Mouse (Mus musculus) embryonic facial prominence, embryonic 14.5 days (tissue): Measurements from ENCODE around the gene Ift22. TPM values are rescaled to one million over a fixed set of nuclear protein-coding genes. Genes with fewer than 3 reads are reported as not detected.
A peak's percentile ranks its signal among the peaks of the same experiment; 100 is the strongest.

Experiments used
- ATAC-seq: fragments of 200-750 bp; cut with Nextera tagmentation; 2 replicates; pipeline ENCODE4 v1.8.0; 2017; ENCODE audit warnings: low read depth, moderate number of reproducible peaks, moderate TSS enrichment
- DNase-seq: peaks from one replicate; pipeline ENCODE4 v3.0.0-alpha.2; 2015; ENCODE audit warnings: low spot score
- H3K27ac ChIP-seq: fragments of 300-500 bp; sonication (generic); replicated peaks from 2 replicates; pipeline ENCODE4 v1.5.1; 2014; ENCODE audit warnings: low read depth, mild to moderate bottlenecking, low read length, moderate library complexity
- H3K27me3 ChIP-seq: fragments of 300-500 bp; sonication (generic); replicated peaks from 2 replicates; pipeline ENCODE4 v1.6.1; 2014; ENCODE audit warnings: low read length; ENCODE audit not compliant: control insufficient read depth, insufficient read depth
- H3K36me3 ChIP-seq: fragments of 300-500 bp; sonication (generic); 2 replicates; pipeline ENCODE4 v1.6.1; 2014; ENCODE audit warnings: low read length, mixed read lengths; ENCODE audit not compliant: control insufficient read depth, insufficient read depth
- H3K4me1 ChIP-seq: fragments of 300-500 bp; sonication (generic); 2 replicates; pipeline ENCODE4 v1.6.1; 2014; ENCODE audit warnings: antibody characterized with exemption, low read length; ENCODE audit not compliant: control insufficient read depth, insufficient read depth
- H3K4me2 ChIP-seq: fragments of 300-500 bp; sonication (generic); 2 replicates; pipeline ENCODE4 v1.6.1; 2014; ENCODE audit warnings: low read depth, mild to moderate bottlenecking, low read length, moderate library complexity, mixed read lengths
- H3K4me3 ChIP-seq: fragments of 300-500 bp; sonication (generic); 2 replicates; pipeline ENCODE4 v1.5.1; 2014; ENCODE audit warnings: low read depth, mild to moderate bottlenecking, low read length
- H3K9ac ChIP-seq: fragments of 300-500 bp; sonication (generic); 2 replicates; pipeline ENCODE4 v1.6.1; 2014; ENCODE audit warnings: low read depth, mild to moderate bottlenecking, low read length, moderate library complexity, mixed read lengths
- H3K9me3 ChIP-seq: fragments of 300-500 bp; sonication (generic); 2 replicates; pipeline ENCODE4 v1.6.1; 2016; ENCODE audit warnings: low read length; ENCODE audit not compliant: control insufficient read depth
- WGBS: fragments of 180-500 bp; shearing (Covaris S2); extraction: QIAGEN DNeasy Blood & Tissue Kit; methylation state at CpG from one replicate; pipeline ENCODE4 v1.1.7; 2014; 5-methylcytosine and 5-hydroxymethylcytosine counted together
- polyA plus RNA-seq: library from polyadenylated mRNA; unstranded; fragments of >200 nt; fragmentation: Nextera tagmentation; extraction: Ambion mirVana; gene quantifications from 2 replicates; pipeline ENCODE4 v1.2.1, GENCODE M21; 2014

The Ift22 gene
- 73.8 and 93.3 TPM in 2 replicates for polyA plus RNA-seq

GRCm38 (mm10) chr5:136907991-136908857 is at the start of gene Ift22:
TSS of gene Ift22 (plus strand) at chr5:136908150.
- Histone ChIP-seq H3K27ac (no peak within 1 kb of the TSS), H3K9me3 (no peaks in the 10 kb centered on the region), H3K4me2 (peak within 1 kb of the TSS; percentile 71), H3K27me3 (no peaks in the 10 kb centered on the region), H3K9ac (peak within 1 kb of the TSS; percentile 66), H3K4me3 (peak within 1 kb of the TSS; percentile 65), H3K4me1 (peaks cover 4% of the 10 kb centered on the region; the same call in 1 of the 2 replicates), H3K36me3 (peaks cover 21% of the 10 kb centered on the region)
- ATAC-seq (peak; percentile 98), DNase-seq (peak; percentile 95)
- 9% methylated on average over 32 of the region's 32 CpGs for WGBS

GRCm38 (mm10) chr5:136861191-136861940 is 46.6 kb upstream of the Ift22 start:
- H3K36me3 ChIP-seq: peaks cover 15% of the 10 kb centered on the region
- H3K4me2 ChIP-seq: peak overlapping the region; percentile 45
- peak overlapping the region; percentile 79 for H3K27ac ChIP-seq
- peaks cover 45% of the 10 kb centered on the region for H3K4me1 ChIP-seq
- 3% methylated on average over 20 of the region's 20 CpGs for WGBS
- DNase-seq (peak; percentile 81), ATAC-seq (peak; percentile 69)
- no peak overlapping the region for H3K4me3 ChIP-seq
- H3K27me3 ChIP-seq: no peaks in the 10 kb centered on the region
- H3K9me3 ChIP-seq: no peaks in the 10 kb centered on the region
- H3K9ac ChIP-seq: peak overlapping the region; percentile 44

GRCm38 (mm10) chr5:136862806-136863205 is 45.1 kb upstream of the Ift22 start:
- H3K9me3 ChIP-seq: no peaks in the 10 kb centered on the region
- H3K36me3 ChIP-seq: peaks cover 16% of the 10 kb centered on the region
- H3K27ac ChIP-seq: peak overlapping the region; percentile 92
- H3K27me3 ChIP-seq: no peaks in the 10 kb centered on the region
- H3K4me3 ChIP-seq: no peak overlapping the region
- ATAC-seq: no peak
- H3K4me2 ChIP-seq: no peak overlapping the region; the same call in 1 of the 2 replicates
- 35% methylated on average over 4 of the region's 4 CpGs for WGBS
- DNase-seq: no peak
- no peak overlapping the region for H3K9ac ChIP-seq
- H3K4me1 ChIP-seq: peaks cover 49% of the 10 kb centered on the region

DNA sequence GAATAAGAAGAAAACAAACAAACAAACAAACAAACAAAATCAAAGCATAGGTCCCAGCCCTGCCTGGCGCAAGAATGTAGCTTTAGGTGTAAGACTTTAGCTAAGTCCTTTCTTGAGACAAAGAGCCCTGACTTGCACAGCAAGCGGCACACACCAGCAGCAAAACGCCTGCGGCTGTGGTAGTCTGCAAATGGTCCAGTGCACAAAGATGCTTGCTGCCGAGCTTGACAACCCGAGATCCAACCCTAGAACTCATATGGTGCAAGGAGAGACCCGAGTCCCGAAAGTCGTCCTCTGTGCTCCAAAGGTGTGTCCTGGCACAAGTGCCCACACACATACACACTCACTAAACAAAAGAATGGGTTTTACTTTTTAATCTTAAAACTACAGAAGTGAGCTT is 44.7 kb upstream of the Ift22 start:
- DNase-seq: no peak
- peak overlapping the region; percentile 27 for H3K4me2 ChIP-seq
- peaks cover 54% of the 10 kb centered on the region for H3K4me1 ChIP-seq

DNA sequence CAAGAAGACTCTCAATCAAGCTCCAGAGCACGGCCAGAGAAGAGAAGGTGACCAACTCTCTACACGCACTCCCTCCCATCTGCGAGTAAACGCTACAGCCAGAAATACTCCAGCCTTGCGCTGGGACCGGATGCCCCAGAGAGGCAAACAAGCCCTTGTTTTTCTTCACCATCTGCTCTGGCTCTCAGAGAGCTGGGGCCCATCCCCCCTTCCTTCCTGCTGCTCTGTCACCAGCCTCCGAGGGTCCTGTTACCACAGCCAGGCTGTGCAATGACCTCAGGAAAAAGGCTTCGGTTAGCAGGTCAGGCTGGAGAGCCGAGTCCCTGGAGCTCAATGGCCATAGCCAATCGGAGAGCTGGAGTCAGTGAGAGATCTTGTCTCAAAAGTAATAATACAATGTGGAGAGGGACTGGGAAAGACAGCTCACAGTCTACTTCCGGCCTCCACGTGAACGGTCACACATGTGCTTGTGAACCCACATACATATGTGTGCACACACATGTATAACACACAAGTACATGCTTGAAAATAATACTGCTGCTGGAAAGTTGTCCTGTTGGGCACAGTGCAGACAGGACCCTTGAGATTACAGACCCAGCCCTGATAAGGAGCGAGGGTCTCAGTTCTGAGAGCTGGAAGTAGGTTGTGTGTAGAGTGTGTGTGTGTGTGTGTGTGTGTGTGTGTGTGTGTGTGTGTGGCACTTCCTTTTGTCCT is 43.8 kb upstream of the Ift22 start:
- Histone ChIP-seq H3K4me1 (peaks cover 60% of the 10 kb centered on the region), H3K4me3 (no peak overlapping the region)
- WGBS: 10% methylated on average over 14 of the region's 14 CpGs

More for the DNA sequence above, 44.7 kb upstream of the Ift22 start:
- peak overlapping the region; percentile 92 for H3K27ac ChIP-seq
- H3K4me3 ChIP-seq: no peak overlapping the region
- no peaks in the 10 kb centered on the region for H3K9me3 ChIP-seq
- no peak for ATAC-seq
- H3K27me3 ChIP-seq: no peaks in the 10 kb centered on the region
- peaks cover 12% of the 10 kb centered on the region; the same call in 1 of the 2 replicates for H3K36me3 ChIP-seq
- 0 out of 2 replicates have a peak overlapping the region, but pooled peaks have one; percentile 28 for H3K9ac ChIP-seq
- WGBS: 27% methylated on average over 9 of the region's 9 CpGs

GRCm38 (mm10) chr5:136867706-136868105 is 40.2 kb upstream of the Ift22 start:
- peak overlapping the region; percentile 54 for H3K27ac ChIP-seq
- no peak overlapping the region for H3K4me2 ChIP-seq
- DNase-seq (peak; percentile 72), ATAC-seq (no peak)
- H3K9me3 ChIP-seq: no peaks in the 10 kb centered on the region
- 34% methylated on average over 5 of the region's 5 CpGs for WGBS
- peaks cover 57% of the 10 kb centered on the region for H3K4me1 ChIP-seq
- H3K27me3 ChIP-seq: no peaks in the 10 kb centered on the region
- no peak overlapping the region for H3K4me3 ChIP-seq
- no peak overlapping the region for H3K9ac ChIP-seq
- 0 out of 2 replicates have a peak, but pooled peaks cover 6% of the 10 kb centered on the region for H3K36me3 ChIP-seq

More for the DNA sequence above, 43.8 kb upstream of the Ift22 start:
- H3K9ac ChIP-seq: 0 out of 2 replicates have a peak overlapping the region, but pooled peaks have one; percentile 28
- H3K4me2 ChIP-seq: peak overlapping the region; percentile 27
- no peaks in the 10 kb centered on the region for H3K9me3 ChIP-seq
- peak overlapping the region; percentile 92 for H3K27ac ChIP-seq
- H3K27me3 ChIP-seq: no peaks in the 10 kb centered on the region
- 0 out of 2 replicates have a peak, but pooled peaks cover 7% of the 10 kb centered on the region for H3K36me3 ChIP-seq
- ATAC-seq (peak; percentile 86), DNase-seq (peak; percentile 94)

DNA sequence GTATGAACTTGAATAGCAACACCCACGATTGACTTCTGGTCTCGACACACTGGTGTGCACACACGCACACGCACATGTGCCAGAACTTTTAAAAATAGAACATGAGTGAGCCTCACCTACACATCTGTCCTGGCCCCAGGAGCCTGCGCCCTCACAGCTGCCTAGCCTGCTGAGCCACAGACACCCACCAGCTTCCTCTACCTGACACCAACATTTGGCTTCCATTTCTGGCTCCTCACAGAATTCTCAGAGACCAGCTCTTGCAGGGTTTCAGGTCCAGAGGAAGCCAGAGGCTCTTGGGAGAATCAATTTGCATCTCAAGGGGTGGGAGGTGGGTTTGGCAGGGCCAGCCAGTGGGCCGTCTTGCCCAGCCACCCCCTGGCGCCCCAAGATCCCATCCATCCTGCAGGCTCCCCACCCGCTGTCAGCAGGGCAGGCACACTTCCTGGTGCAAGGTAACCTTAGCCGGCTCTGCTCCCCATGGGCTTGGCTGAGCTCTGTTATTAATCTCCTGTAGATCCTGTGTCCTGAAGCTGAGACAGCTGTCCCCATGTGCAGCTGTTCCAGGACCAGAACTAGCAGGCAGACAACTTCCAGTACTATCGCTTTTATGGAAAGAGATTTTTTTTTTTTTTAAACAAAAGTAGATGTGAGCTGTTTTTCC is 38.4 kb upstream of the Ift22 start:
- peak; percentile 92 for DNase-seq
- peak overlapping the region; percentile 26 for H3K4me2 ChIP-seq
- ATAC-seq: peak; percentile 90

More for the DNA sequence above, 38.4 kb upstream of the Ift22 start:
- Histone ChIP-seq H3K36me3 (0 out of 2 replicates have a peak, but pooled peaks cover 6% of the 10 kb centered on the region), H3K4me3 (no peak overlapping the region), H3K27ac (peak overlapping the region; percentile 88), H3K4me1 (peaks cover 38% of the 10 kb centered on the region), H3K9ac (no peak overlapping the region), H3K9me3 (no peaks in the 10 kb centered on the region), H3K27me3 (no peaks in the 10 kb centered on the region)
- WGBS: 24% methylated on average over 10 of the region's 10 CpGs
